Mouse (Mus musculus) midbrain, embryonic 14.5 days (tissue): ENCODE results near the gene Slc9b1. TPM values are rescaled to one million over a fixed set of nuclear protein-coding genes. Genes with fewer than 3 reads are reported as not detected.
A peak's percentile ranks its signal among the peaks of the same experiment; 100 is the strongest.

Experiments used
- ATAC-seq: fragments of 200-750 bp; cut with Nextera tagmentation; 2 replicates; pipeline ENCODE4 v1.8.0; 2017; ENCODE audit warnings: moderate number of reproducible peaks, moderate library complexity; ENCODE audit not compliant: low FRiP score, low TSS enrichment
- DNase-seq: peaks from one replicate; pipeline ENCODE4 v3.0.0-alpha.2; 2015
- H3K27ac ChIP-seq: fragments of 300-500 bp; sonication (generic); replicated peaks from 2 replicates; pipeline ENCODE4 v1.5.1; 2014; ENCODE audit warnings: mild to moderate bottlenecking, low read depth, low read length, moderate library complexity
- H3K27me3 ChIP-seq: fragments of 300-500 bp; sonication (generic); 2 replicates; pipeline ENCODE4 v1.6.1; 2014; ENCODE audit warnings: low read length, control low read depth, mixed read lengths; ENCODE audit not compliant: control insufficient read depth, insufficient read depth
- H3K36me3 ChIP-seq: fragments of 300-500 bp; sonication (generic); 2 replicates; pipeline ENCODE4 v1.6.1; 2014; ENCODE audit warnings: low read length, control low read depth; ENCODE audit not compliant: control insufficient read depth, insufficient read depth
- H3K4me1 ChIP-seq: fragments of 300-500 bp; sonication (generic); 2 replicates; pipeline ENCODE4 v1.6.1; 2014; ENCODE audit warnings: mild to moderate bottlenecking, antibody characterized with exemption, low read length, control low read depth; ENCODE audit not compliant: control insufficient read depth, insufficient read depth
- H3K4me2 ChIP-seq: fragments of 300-500 bp; sonication (generic); 2 replicates; pipeline ENCODE4 v1.6.1; 2014; ENCODE audit warnings: mild to moderate bottlenecking, low read length, moderate library complexity
- H3K4me3 ChIP-seq: fragments of 300-500 bp; sonication (generic); replicated peaks from 2 replicates; pipeline ENCODE4 v1.5.1; 2014; ENCODE audit warnings: low read depth, low read length
- H3K9ac ChIP-seq: fragments of 300-500 bp; sonication (generic); replicated peaks from 2 replicates; pipeline ENCODE4 v1.6.1; 2014; ENCODE audit warnings: mild to moderate bottlenecking, low read length, moderate library complexity
- H3K9me3 ChIP-seq: fragments of 300-500 bp; sonication (generic); 2 replicates; pipeline ENCODE4 v1.6.1; 2016; ENCODE audit warnings: low read length, control low read depth, mixed read lengths; ENCODE audit not compliant: control insufficient read depth
- WGBS: fragments of 180-500 bp; shearing (Covaris S2); extraction: QIAGEN DNeasy Blood & Tissue Kit; methylation state at CpG from one replicate; pipeline ENCODE4 v1.1.7; 2014; 5-methylcytosine and 5-hydroxymethylcytosine counted together
- polyA plus RNA-seq: library from polyadenylated mRNA; unstranded; fragments of >200 nt; fragmentation: Nextera tagmentation; extraction: Ambion mirVana; gene quantifications from 2 replicates; pipeline ENCODE4 v1.2.1, GENCODE M21; 2014

The Slc9b1 gene
- polyA plus RNA-seq, 1 experiment from 2014 or later, result not detected

DNA sequence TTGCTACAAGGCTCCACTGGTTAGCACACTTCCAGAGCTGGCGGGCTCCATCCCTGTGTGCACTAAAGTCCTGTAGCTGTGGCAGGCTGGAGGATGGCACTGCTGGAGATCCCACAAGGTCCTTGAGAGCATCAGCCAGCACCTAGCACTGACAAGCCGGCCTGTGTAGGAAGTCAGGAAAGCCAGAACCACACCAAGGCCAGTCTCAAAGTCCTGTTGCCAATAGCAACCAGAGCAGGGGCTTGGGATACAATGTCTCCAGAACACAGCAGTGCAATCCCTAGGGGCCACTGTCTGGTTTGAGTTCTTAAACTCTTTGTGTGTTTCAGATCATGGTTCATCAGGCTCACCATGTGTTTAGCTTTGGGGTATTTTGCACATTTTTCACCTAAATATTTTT is 33.0 kb upstream of the Slc9b1 start:
- WGBS, result 63% methylated on average over 2 of the region's 2 CpGs
- no peak overlapping the region for H3K27ac ChIP-seq
- H3K27me3 ChIP-seq, result no peaks in the 10 kb centered on the region
- H3K36me3 ChIP-seq, result no peaks in the 10 kb centered on the region
- H3K9ac ChIP-seq, result no peak overlapping the region
- H3K4me1 ChIP-seq, result no peaks in the 10 kb centered on the region
- no peaks in the 10 kb centered on the region; the same call in 1 of the 2 replicates for H3K9me3 ChIP-seq
- no peak overlapping the region for H3K4me2 ChIP-seq
- DNase-seq, result no peak
- H3K4me3 ChIP-seq, result no peak overlapping the region
- ATAC-seq, result no peak

GRCm38 (mm10) chr3:135315720-135316425 is 32.0 kb upstream of the Slc9b1 start:
- WGBS, result 93% methylated on average over 9 of the region's 9 CpGs
- Histone ChIP-seq H3K4me1 (no peaks in the 10 kb centered on the region), H3K36me3 (no peaks in the 10 kb centered on the region), H3K4me2 (no peak overlapping the region), H3K9me3 (no peaks in the 10 kb centered on the region; the same call in 1 of the 2 replicates), H3K27me3 (no peaks in the 10 kb centered on the region), H3K27ac (no peak overlapping the region), H3K9ac (no peak overlapping the region), H3K4me3 (no peak overlapping the region)
- ATAC-seq (no peak), DNase-seq (no peak)

DNA sequence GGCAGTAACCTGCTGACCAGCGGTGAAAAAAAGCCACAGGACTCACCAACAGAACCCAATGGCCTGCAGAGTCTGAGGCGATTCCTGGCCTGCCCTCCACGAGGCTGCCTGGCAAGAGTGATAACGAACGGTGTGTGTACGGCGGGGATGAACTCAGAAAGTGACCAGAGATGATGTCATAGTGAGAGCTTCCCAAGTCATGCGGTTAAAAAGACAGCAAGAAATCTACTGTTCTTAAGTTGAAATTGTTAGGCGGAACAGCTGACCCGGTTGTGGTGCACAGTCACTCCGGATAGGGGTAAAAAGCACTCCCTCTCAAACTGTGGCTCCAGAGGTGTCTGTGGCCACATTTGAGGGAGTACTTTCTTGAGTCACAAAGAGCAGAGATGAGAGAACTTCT is 29.5 kb upstream of the Slc9b1 start:
- Histone ChIP-seq H3K4me1 (no peaks in the 10 kb centered on the region), H3K4me3 (no peak overlapping the region), H3K9ac (no peak overlapping the region), H3K27me3 (no peaks in the 10 kb centered on the region), H3K9me3 (no peaks in the 10 kb centered on the region; the same call in 1 of the 2 replicates), H3K27ac (no peak overlapping the region), H3K36me3 (no peaks in the 10 kb centered on the region), H3K4me2 (no peak overlapping the region)
- no peak for DNase-seq
- 94% methylated on average over 11 of the region's 11 CpGs for WGBS
- ATAC-seq, result no peak

GRCm38 (mm10) chr3:135324354-135324753 is 23.5 kb upstream of the Slc9b1 start:
- Histone ChIP-seq H3K4me2 (no peak overlapping the region), H3K27me3 (no peaks in the 10 kb centered on the region), H3K27ac (no peak overlapping the region), H3K4me1 (0 out of 2 replicates have a peak, but pooled peaks cover 4% of the 10 kb centered on the region), H3K4me3 (no peak overlapping the region), H3K36me3 (no peaks in the 10 kb centered on the region), H3K9me3 (no peaks in the 10 kb centered on the region), H3K9ac (no peak overlapping the region)
- DNase-seq (peak; percentile 39), ATAC-seq (no peak)
- 12% methylated on average over 6 of the region's 6 CpGs for WGBS

DNA sequence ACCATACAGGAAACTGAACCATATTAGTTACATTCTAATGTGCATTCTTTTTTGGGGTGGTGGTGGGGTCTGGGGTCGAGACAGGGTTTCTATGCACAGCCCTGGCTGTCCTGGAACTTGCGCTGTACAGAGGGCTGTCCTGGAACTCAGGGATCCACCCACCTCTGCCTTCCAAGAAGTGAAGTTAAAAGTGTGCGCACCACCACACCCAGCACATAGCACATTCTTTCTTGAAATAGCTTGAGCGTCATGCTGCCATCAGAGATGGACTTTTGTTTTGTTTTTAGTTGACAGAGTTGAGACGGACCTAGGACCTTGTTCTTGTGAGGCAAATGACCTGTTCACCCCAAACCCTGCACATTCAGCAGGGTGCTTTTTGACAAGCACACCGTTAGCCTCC is 20.7 kb upstream of the Slc9b1 start:
- no peak for DNase-seq
- Histone ChIP-seq H3K27me3 (no peaks in the 10 kb centered on the region), H3K27ac (no peak overlapping the region), H3K36me3 (no peaks in the 10 kb centered on the region), H3K4me3 (no peak overlapping the region), H3K9me3 (no peaks in the 10 kb centered on the region), H3K4me1 (0 out of 2 replicates have a peak, but pooled peaks cover 4% of the 10 kb centered on the region), H3K9ac (no peak overlapping the region), H3K4me2 (no peak overlapping the region)
- no peak for ATAC-seq
- 80% methylated on average over 6 of the region's 6 CpGs for WGBS

- 60% methylated on average over 2 of the region's 2 CpGs for WGBS
- 0 out of 2 replicates have a peak, but pooled peaks cover 4% of the 10 kb centered on the region for H3K4me1 ChIP-seq
- no peak overlapping the region for H3K9ac ChIP-seq
- no peaks in the 10 kb centered on the region for H3K27me3 ChIP-seq
- ATAC-seq, result no peak
- H3K27ac ChIP-seq, result no peak overlapping the region
- DNase-seq, result no peak
- H3K4me2 ChIP-seq, result no peak overlapping the region
- H3K9me3 ChIP-seq, result no peaks in the 10 kb centered on the region
- no peak overlapping the region for H3K4me3 ChIP-seq
- H3K36me3 ChIP-seq, result no peaks in the 10 kb centered on the region
Measured at GRCm38 (mm10) chr3:135327601-135328000, 20.2 kb upstream of the Slc9b1 start.

DNA sequence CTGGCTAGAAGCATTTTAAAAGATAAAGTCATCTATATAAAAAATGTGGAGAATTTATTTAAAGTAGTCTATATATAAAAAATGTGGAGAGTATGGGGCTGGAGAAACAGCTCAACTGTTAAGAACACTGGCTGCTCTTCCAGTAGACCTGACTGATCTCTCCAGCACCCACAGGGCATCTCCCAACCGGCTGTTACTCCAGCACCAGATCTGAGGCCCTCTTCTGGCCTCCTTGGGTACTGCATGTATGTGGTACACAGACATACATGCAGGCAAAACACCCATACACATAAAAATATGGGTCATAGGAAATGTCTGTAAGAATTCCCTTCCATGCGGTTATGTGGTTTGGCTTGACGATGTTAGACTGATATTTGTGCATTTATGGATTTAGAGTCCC is 19.3 kb upstream of the Slc9b1 start:
- Histone ChIP-seq H3K4me1 (0 out of 2 replicates have a peak, but pooled peaks cover 4% of the 10 kb centered on the region), H3K27me3 (no peaks in the 10 kb centered on the region), H3K9me3 (no peaks in the 10 kb centered on the region), H3K9ac (no peak overlapping the region), H3K27ac (no peak overlapping the region), H3K36me3 (no peaks in the 10 kb centered on the region), H3K4me3 (no peak overlapping the region), H3K4me2 (no peak overlapping the region)
- DNase-seq, result peak; percentile 40
- ATAC-seq, result no peak
- WGBS, result 49% methylated on average over 3 of the region's 3 CpGs

GRCm38 (mm10) chr3:135332691-135333090 is 15.1 kb upstream of the Slc9b1 start:
- Histone ChIP-seq H3K27ac (no peak overlapping the region), H3K4me1 (no peaks in the 10 kb centered on the region), H3K36me3 (no peaks in the 10 kb centered on the region), H3K27me3 (no peaks in the 10 kb centered on the region), H3K9me3 (no peaks in the 10 kb centered on the region), H3K4me3 (no peak overlapping the region), H3K4me2 (no peak overlapping the region), H3K9ac (no peak overlapping the region)
- no peak for DNase-seq
- no peak for ATAC-seq

- H3K9ac ChIP-seq, result no peak overlapping the region
- H3K27ac ChIP-seq, result no peak overlapping the region
- no peak overlapping the region for H3K4me3 ChIP-seq
- H3K36me3 ChIP-seq, result no peaks in the 10 kb centered on the region
- no peak for ATAC-seq
- H3K4me2 ChIP-seq, result no peak overlapping the region
- H3K9me3 ChIP-seq, result no peaks in the 10 kb centered on the region
- no peaks in the 10 kb centered on the region for H3K27me3 ChIP-seq
- no peak for DNase-seq
- WGBS, result 32% methylated on average over 4 of the region's 4 CpGs
- H3K4me1 ChIP-seq, result no peaks in the 10 kb centered on the region
Measured at GRCm38 (mm10) chr3:135333763-135334162, 14.1 kb upstream of the Slc9b1 start.
